Mouse (Mus musculus) thymus, postnatal 0 days (tissue): ENCODE measurements at regions not wholly inside any gene's neighbourhood (a gene's known extent, or its start where the extent isn't known, plus 50 kb on each side); places are given as distances from the start of the nearest gene placed in this dataset.

ENCODE experiments used
- DNase-seq: peaks from one replicate; pipeline ENCODE4 v3.0.0-alpha.2; 2015; ENCODE audit warnings: low spot score

DNA sequence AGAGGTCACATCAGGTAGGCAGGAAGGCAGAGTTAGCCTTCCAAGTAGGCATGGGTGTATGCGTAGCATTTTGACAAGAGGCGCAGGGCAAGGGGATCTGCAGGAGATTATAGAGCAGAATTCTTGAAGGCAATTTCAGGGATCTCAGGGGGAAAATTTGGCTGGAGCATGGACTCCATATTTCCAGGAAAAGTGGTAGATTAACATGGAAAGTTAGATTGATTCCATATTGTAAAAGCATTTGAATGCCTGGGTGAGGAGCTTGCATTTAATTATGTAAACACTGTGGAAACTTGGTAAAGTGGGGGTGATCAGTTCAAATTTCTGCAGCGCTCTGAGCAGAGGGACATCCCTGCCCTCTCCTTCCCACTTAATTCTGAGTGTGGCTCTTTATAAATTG, 146.7 kb downstream of the Pax3 start:
- DNase-seq = no peak

DNA sequence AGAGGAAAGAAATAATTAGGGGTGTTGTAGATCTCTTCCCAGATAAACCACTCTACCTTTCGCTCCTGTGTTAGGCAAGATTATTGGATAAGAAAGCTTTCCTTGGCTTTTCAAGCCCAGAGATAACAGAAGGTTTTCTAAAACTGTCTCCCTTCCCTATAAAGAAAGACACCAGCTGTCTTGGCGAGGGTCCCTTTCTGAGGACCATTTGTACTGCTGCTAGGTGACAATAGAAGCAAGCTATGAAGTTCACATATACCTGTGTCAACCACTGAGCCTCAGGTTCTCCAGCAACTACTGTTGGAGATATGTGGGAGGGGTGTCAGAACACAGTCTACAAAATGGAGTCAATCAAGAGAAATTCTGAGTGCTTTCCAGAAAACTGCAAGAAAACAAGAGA, 164.6 kb downstream of the Pax3 start:
- no peak for DNase-seq

DNA sequence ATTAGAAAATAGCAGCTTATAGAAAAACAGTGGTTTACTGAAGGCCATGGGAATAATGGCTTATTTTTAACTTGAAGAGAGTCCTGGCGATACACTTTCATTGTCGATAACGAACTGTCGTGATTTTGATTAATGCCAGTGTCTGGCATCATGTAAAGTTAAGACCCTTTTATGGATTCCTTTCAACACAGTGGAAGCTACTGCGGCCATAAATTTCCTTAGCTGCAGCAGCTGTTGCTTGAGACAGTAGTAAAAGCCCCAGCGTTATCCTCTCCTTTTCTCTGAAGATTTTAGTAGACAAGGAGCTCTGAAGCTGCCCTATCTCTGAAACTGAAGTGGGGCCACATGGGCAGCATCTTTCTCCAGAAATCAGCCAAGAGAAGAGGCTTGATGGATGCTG, 175.2 kb downstream of the Pax3 start:
- DNase-seq = no peak

DNA sequence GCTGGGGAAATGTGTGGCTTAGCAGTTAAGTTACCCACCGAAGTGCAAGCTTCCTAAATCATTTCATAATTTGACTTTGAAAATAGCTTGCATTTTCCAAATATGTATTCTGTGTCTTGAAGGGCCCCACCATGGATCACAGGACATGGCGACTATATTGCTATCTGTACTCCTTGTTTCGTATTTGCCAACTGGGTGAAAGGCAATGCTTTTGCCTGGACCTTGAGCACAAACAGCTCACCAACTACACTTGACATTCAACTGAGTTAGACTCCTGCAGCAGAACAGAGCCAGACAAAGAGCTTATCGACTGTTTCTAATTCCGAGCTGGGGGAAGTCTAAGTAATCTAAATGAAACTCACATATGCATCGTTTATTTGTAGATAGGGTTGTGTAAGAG, 175.9 kb downstream of the Pax3 start:
- no peak for DNase-seq

DNA sequence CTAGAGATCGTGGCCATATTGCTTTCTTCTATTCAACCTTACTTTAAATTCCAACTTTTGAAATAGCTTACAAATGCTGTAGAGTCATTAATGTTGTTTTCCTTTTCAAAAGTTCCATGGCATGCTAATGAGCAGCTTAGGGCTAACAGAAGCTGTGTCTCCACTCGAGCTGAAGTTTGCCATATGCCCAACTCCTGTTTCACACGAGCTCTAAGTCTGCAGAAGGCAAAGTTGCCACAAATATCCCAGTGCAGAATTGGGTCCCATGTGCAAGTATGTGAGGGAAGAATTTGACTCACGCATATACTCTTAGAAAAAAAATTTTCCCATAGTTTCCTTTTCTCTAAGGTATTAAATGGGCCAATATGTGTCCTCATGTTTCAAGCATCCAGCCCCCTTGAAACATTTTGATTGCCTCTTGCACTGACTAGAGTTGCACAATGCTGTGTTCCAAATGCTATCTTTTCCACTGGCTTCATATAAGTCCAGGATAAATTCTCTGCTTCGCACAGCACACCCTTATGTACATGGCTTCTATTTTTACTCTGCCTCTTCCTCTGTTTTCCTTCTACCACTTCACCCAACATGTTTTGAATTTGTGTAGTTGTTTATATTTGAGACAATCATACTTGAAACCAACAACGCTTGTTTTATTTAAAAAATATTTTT, 178.9 kb downstream of the Pax3 start:
- DNase-seq = no peak

DNA sequence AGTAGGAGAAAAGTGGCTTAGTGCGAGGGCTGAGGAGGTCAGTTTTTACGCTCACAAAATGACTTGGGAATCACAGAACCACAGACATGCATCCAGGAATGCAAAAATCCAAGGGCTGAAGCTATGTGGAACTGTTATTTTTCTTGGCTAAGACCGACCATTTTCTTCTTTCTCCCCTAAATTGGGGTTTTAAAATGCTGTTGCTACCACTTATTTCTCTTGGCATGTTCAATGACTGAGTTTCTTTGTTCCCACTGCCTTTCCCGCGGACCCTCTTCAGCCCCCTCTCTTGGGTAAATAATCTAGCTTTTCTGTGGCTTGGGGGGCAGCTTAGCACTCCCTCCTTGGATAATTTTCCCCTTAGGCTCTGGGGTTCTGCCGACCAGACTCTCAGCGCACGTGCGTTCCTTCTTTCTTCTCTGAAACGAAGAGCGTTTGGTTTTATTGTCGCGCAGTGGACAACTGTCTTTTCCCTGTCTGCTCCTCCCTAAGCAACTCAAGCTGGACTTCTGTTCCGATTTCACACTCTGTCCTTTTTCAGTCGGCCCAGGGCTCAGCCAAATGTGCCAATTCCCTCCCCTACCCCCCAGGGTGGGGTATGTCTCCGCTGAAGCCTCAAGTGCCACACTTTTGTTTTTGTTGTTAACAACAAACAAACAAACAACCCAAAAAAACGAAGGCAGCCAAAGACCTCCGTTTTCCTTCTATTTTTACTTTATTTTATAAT, 180.2 kb downstream of the Pax3 start:
- DNase-seq = no peak

DNA sequence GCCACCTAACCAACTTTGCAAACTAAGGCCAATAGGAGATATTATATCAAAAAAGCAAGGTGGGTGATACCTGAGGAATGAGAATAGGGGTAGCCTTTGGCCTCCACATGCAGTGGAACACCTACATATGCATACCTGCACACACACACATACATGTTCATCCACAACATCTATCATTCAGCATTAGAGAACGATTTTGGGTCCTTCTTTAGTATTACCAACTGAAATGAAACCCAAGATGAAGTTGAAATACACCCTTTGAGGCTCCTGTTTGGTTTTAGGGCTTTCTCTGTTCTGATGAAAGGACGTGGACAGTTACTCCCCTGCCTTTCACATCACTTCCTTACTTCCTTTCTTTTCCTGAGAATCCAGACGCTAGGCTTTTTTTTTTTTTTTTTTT, 180.9 kb downstream of the Pax3 start:
- DNase-seq = no peak

DNA sequence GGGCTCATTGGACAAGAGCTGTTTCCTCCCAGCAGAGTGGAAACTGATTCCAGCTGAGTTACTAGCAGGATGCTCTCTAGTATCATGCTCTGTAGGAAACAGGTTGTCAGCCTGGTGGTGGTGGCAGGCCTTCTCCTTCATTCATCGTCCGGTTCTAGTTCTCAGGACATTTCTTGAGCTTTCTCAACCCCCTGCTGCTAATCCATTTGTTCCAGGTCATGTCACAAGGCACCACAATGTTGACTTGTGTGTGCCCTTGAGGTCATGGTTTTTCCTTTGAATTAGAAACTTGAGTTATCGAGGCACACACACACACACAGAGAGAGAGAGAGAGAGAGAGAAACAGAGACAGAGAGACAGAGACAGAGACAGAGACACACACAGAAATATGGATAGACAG, 183.5 kb downstream of the Pax3 start:
- no peak for DNase-seq

DNA sequence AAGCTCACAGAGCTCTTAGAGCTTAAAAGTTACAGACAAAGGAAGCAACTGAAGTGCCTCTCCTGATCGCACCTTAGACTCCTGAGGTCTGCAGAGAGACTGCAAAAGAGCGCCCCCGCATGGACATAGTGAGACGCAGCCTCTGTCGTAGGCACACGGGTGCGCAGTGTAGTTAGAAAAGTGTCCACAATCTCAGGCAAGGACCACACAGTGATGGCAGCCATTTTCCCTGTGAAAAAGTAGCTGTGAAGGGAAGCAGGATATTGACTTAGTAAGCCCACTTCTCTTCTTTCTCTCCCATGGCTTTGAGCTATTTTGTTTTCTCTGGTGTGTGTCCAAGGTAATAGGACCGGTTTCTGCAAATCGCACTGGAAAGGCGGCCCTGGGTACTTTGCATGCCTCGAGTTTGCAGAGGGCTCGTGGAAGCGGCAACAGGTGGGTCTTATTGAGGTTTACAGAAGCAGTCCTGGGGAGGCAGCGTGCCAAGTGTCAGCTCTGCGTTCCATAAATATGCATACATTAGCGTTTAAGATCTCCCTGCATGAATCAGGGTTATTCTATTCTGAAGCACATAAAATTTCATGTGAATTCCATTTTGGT, 188.0 kb downstream of the Pax3 start:
- no peak for DNase-seq

DNA sequence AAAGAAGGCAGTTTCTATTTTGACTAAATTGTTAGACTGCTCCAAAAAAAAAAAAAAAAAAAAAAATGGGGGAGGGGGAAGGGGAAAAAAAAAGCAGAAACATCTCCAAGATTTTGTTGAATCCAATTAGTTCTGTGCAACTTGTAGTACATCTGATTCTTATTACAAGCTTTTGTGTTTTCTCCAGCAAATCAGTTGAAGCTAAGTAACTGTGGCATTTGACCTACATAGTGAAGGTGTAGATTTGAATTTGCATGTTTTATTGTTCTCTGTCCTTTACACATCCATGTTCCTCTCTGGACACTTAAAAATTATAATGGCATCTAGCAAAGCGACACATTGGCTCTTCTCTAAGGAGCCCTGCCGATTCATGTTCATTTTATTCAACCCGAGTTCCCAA, 192.6 kb downstream of the Pax3 start:
- no peak for DNase-seq

DNA sequence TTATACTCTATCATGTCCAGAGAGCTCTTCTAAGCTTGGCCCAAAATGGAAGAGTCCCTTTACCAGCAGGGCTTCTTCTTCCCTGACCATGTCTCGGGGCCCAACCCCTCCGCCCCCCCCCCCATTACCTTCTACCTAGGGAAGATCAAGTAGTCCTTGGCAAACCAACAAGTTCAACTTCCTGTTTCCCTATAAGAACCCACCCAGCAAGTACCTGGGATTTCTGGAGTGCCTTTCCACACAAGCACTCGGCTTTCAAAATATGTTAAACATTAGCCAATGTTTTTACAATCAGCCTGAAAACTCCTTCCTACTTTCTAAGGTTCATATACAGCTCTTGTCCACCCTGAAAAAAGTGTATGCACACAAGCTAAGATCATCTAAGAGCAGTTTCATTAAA, 198.2 kb downstream of the Pax3 start:
- no peak for DNase-seq

DNA sequence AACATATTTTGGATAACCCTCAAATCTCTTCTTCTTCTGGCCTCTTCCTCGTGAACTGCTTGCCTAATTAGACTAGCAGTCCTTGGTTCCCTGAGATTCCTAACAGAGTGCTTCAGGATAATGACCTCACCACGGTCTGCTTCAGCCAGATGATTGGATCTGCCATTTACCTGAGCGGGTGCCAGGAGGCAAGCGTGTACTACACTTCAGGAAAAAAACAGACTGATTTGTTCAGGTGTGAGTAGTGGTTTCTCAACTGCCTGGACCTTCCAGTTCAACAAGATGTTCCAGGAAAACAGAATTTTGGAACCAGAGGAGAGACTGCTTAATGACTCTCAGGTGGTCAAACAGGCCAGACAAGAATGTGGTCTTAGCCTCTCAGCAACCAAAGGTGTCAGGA, 215.4 kb downstream of the Pax3 start:
- DNase-seq = no peak

DNA sequence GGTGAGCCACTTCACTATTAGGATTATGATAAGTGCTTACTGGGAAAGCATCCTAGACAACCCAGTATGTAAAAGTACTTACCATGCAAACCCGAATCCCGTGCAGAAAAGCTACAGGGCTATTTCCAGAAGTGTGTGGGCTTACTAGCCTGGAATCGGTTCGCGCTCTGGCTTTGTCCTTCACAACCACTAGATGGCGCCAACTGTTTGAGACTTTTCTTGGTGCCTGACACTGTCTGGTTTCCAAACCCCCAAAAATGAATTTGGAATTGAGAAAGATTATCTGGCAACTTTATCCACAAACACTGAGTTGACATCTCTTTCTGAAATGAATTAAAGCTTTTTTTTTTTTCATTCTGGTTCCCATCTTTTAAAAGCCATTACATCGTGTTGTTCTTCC, 218.2 kb downstream of the Pax3 start:
- peak; percentile 29 for DNase-seq

DNA sequence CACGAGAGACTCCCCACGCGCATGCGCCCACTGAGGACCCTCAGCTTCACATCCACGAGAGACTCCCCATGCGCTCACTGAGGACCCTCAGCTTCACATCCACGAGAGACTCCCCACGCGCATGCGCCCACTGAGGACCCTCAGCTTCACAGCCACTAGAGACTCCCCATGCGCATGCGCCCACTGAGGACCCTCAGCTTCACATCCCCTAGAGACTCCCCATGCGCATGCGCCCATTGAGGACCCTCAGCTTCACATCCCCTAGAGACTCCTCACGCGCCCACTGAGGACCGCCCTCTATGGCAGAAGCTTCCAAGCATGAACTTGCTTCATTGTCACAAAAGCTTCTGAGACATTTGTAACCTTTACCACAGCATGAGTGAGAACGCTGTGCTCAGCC, 221.0 kb downstream of the Pax3 start:
- no peak for DNase-seq

DNA sequence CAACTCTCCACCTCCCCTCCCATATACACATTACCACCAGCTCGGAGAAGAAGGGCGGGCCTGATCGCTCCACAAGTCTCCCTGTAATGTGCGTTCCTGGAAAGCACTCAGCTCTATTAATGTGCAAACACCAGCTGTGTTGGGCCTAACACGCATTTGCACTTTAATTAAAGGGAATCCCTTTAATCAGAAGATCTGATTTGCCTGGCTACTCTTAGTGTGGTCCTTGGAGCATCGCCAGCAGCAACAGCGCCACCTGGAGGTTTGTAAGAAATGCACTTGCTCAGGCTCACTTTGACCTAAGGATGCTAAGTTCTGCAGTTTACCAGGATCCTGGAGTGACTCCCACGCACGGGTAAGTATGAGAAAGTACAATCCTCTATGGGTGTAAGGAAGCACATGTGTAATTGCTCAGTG, 224.6 kb downstream of the Pax3 start:
- DNase-seq = no peak

DNA sequence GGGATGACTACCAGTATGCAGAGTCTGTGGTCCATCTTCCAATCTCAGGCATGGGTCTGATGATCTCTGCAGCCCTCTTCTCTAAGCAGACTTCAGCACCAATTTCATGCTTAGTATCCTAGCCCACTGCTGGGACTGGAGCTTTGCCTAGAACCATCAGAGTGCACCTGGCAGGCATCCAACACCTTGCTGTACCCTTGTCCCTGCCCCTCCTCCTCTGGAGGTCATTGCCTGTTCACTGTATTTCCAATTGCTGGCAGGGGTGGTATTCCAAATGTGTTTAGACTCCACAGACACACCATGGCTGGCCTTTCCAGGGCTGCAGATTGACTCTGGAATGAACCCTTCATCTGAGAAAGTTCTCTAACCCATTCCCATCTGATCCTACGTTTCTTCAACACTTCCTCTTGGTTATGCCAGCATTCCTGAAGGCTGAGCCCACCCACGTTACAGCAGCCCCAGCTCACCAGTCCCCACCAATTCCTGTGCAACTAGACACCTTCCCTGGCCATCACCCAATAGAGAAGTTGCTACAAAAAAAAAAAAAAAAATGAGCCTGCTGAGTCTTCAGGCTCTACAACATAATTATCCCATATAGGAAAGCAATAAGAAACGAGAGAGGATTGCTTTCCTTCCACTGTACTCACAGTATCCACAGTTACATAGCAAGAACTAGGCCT, 232.1 kb downstream of the Pax3 start:
- DNase-seq = no peak

DNA sequence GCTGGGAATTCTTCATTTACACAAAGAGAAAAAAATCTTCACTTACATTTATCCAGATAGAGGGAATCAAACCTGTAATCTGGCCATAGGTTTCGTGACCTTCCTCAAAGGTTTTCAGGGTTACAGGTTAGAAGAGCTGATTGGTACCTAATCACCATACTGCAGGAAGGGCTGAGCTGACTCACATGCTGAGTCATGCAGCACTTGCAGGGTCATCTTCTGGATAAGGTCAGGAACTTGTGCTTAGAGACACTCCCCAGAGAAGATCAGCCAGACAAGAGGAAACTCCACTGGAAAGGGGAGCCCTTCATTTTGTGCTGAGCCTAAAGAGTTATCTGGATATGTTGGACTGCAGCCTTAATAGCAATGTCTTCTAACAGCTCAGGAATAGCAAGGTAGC, 237.6 kb downstream of the Pax3 start:
- no peak for DNase-seq

DNA sequence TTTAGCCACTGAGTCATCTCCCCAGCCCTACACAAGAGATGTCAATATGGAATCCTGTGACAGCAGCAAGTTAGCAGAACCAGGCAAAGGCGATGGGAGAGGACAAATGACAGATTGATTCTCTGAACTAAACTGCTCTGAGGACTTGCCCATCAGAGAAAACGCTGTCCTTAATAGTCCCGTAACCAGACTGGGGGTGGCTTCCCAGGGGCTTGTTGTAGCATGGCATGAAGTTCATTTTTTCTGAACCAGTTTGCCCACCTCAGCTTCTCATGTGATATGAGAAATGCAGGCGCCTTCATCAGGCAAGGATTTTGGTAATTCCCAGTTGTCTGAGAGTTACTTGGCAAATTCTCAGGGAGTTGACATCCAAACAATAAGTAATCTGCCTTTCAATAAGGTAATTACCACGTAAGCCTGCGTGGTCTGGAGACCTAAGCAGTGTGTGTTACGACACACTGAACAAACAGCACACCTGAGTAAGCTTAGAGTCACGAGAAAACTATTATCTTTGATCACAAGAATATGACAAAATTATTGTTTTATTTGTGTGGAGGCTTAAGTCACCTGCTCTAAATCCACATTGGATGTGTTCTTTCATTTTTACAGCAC, 239.7 kb downstream of the Pax3 start:
- DNase-seq = no peak

DNA sequence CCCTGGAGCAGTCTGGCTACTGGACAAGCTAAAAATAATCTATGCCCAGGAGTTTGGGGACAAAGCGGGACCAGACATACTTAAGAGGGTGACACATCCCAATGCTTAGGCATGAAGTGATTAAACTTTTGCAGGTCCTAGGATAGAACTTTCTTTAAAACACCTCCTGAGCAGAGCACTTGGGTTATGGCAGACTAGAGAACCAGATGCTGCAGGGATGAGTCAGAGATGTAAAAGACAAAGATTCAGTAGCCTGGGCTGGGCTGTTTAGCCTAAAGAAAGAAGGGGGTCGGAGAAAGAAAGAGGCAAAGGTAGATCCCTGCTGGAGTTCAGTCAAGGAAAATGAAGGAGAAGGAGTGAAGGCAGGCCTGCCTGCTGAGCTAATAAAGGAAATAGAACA, 249.0 kb downstream of the Pax3 start:
- DNase-seq = no peak

DNA sequence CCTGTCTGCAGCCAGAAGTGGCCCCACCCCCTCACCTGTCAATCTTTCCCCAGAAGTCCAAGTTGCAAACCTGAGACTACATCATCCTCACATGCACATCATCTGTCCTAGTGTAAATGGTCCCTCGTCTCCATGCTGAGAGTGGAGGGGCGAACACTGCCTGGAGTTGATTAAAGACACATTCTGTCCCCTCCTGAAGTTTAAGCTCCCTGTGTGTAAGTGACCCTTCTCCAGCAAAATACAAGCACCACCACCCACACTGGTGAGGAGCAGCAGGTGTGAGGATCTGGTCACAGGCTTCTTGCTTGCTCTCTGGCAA, 252.6 kb downstream of the Pax3 start:
- DNase-seq = no peak

DNA sequence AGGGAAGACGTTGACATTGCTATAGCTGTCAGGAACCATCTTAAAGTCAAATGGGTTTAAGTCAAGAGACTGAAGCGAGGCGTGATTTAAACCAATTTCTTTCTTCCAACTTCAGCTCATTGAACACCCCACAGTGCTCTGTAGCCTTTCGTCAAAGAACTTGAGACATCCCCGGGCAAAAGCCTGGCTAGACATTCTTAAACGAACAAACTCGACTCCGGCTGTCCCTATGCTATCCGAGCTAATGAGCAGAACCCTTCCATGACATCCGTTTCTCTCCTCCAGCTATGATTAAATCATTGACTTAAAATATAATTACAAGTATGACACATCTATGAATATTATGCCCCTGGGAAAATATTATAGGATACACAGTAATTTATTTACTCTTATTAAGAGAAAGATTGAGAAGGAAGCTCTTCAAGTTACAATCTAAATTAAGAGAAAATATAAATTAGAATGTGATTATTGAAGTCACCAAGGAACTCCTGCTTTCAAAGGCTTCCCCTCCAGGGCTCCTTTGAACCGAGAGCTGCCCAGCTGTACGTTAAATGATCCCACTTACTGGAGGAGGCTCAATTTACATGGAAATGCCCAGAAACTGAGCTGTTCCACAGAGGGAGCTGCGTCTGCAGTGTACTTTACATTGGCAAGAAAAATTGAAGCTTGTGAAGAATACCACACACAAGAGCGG, 253.2 kb downstream of the Pax3 start:
- no peak for DNase-seq

DNA sequence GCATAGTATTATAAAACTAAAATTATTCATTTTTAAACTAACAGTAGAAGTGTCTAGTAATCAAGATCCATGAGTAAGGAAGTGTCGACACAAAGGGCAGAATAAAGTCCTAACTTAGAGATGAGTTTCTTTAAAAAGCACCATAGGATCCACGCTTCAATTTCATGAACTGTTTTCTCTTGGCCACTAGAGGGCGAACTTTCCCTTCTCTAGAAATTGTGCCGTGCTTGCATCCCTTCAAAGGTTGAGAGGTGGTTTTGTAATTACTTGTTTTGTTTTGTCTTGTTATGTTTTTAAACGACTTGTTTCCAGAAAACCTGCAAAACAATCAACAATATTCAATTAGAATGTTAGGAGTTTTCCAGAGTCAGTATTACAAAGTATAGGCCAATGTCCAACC, 253.8 kb downstream of the Pax3 start:
- peak; percentile 10 for DNase-seq
